Mouse (Mus musculus) left cerebral cortex, postnatal 10 days (tissue): ENCODE results near the gene Zbtb4. TPM values are rescaled to one million over a fixed set of nuclear protein-coding genes. Genes with fewer than 3 reads are reported as not detected.

Experiments
- DNase-seq, 2 experiments: peaks; one replicate each; pipeline ENCODE4 v3.0.0; 2021 to 2022; ENCODE audit warnings: low spot score in 2 of 2, mixed read lengths in 1 of 2; ENCODE audit errors: extremely low spot score in 1 of 2
- intact Hi-C: fragments of 180-260 bp; cut with DNase I; formaldehyde crosslinking; loops from one replicate; pipeline ENCODE4 v1.15.1; 2025
- total RNA-seq, 2 experiments: library from RNA; stranded (reverse); gene quantifications; 2 replicates each; pipeline ENCODE4 v1.2.3; 2021

The Zbtb4 gene
- total RNA-seq, 2 experiments from 2014 or later: 57.1 to 67.6 TPM

GRCm38 (mm10) chr11:69795168-69795982 lies 29.7 kb downstream of the Zbtb4 start, which contains the start of gene Chrnb1:
TSS of gene Chrnb1 (minus strand) at chr11:69795943.
- intact Hi-C loops: no loop called here

GRCm38 (mm10) chr11:69795983-69796435 lies 30.3 kb downstream of the Zbtb4 start:
- intact Hi-C loops: no loop called here
- no peak for DNase-seq

More at GRCm38 (mm10) chr11:69795168-69795982, 29.7 kb downstream of the Zbtb4 start, which contains the start of gene Chrnb1:
- peak; percentile 92 to 95 for DNase-seq

- intact Hi-C loops: no loop called here
- DNase-seq: no peak
Measured at GRCm38 (mm10) chr11:69797924-69798323, 32.2 kb downstream of the Zbtb4 start.

GRCm38 (mm10) chr11:69799394-69800137 lies 33.9 kb downstream of the Zbtb4 start:
- peak in 1 of 2 experiments; percentile 68 for DNase-seq
- intact Hi-C loops: loop anchor here (5.0 kb wide), 2 partner anchors 38 to 78 kb away; partner anchors contain the start of genes Nlgn2, Tmem256 and Tmem95

GRCm38 (mm10) chr11:69800138-69800391 lies 34.4 kb downstream of the Zbtb4 start:
- peak in 1 of 2 experiments; percentile 83 for DNase-seq
- intact Hi-C loops: loop anchor here (5.0 kb wide), 2 partner anchors 37 to 77 kb away; partner anchors contain the start of genes Nlgn2, Tmem256 and Tmem95

- intact Hi-C loops: loop anchor here (5.0 kb wide), 2 partner anchors 37 to 77 kb away; partner anchors contain the start of genes Nlgn2, Tmem256 and Tmem95
- DNase-seq: peak; percentile 68 to 90
Measured at GRCm38 (mm10) chr11:69800392-69801197, 34.9 kb downstream of the Zbtb4 start.

- intact Hi-C loops: loop anchor here (5.0 kb wide), 2 partner anchors 36 to 76 kb away; partner anchors contain the start of genes Nlgn2, Tmem256 and Tmem95
- peak in 1 of 2 experiments; percentile 60 for DNase-seq
Measured at GRCm38 (mm10) chr11:69801379-69801977, 35.8 kb downstream of the Zbtb4 start, which contains the start of gene Fgf11. TSS of gene Fgf11 (minus strand) at chr11:69801857.

GRCm38 (mm10) chr11:69802648-69803105 lies 37.0 kb downstream of the Zbtb4 start:
- peak; percentile 77 to 92 for DNase-seq
- intact Hi-C loops: loop anchor here (2.0 to 5.0 kb wide), 3 partner anchors 35 to 75 kb away; partner anchors contain the start of genes Nlgn2, Polr2a, Tmem256 and Tmem95

GRCm38 (mm10) chr11:69803328-69803727 lies 37.6 kb downstream of the Zbtb4 start:
- intact Hi-C loops: loop anchor here (2.0 to 5.0 kb wide), 3 partner anchors 34 to 74 kb away; partner anchors contain the start of genes Nlgn2, Polr2a, Tmem256 and Tmem95
- DNase-seq: no peak

GRCm38 (mm10) chr11:69803786-69804651 lies 38.3 kb downstream of the Zbtb4 start:
- intact Hi-C loops: loop anchor here (2.0 to 5.0 kb wide), 3 partner anchors 33 to 73 kb away; partner anchors contain the start of genes Nlgn2, Polr2a, Tmem256 and Tmem95

GRCm38 (mm10) chr11:69804652-69804940 lies 38.9 kb downstream of the Zbtb4 start:
- intact Hi-C loops: loop anchor here (5.0 kb wide), 2 partner anchors 33 to 73 kb away; partner anchors contain the start of genes Nlgn2, Tmem256 and Tmem95
- DNase-seq: no peak

More at GRCm38 (mm10) chr11:69803786-69804651, 38.3 kb downstream of the Zbtb4 start:
- peak; percentile 50 to 81 for DNase-seq

GRCm38 (mm10) chr11:69804972-69805909 lies 39.5 kb downstream of the Zbtb4 start, which contains the start of gene Tmem102:
TSS of gene Tmem102 (minus strand) at chr11:69805624.
- no peak for DNase-seq
- intact Hi-C loops: loop anchor here (5.0 kb wide), 2 partner anchors 32 to 72 kb away; partner anchors contain the start of genes Nlgn2, Tmem256 and Tmem95

GRCm38 (mm10) chr11:69806378-69806777 lies 40.7 kb downstream of the Zbtb4 start:
- intact Hi-C loops: no loop called here
- DNase-seq: no peak

- no peak for DNase-seq
- intact Hi-C loops: no loop called here
Measured at GRCm38 (mm10) chr11:69807641-69808040, 41.9 kb downstream of the Zbtb4 start.

GRCm38 (mm10) chr11:69810280-69810679 lies 44.6 kb downstream of the Zbtb4 start:
- intact Hi-C loops: no loop called here
- no peak for DNase-seq

- no peak for DNase-seq
- intact Hi-C loops: no loop called here
Measured at GRCm38 (mm10) chr11:69815155-69815554, 49.4 kb downstream of the Zbtb4 start, which contains the start of gene Gm39566. TSS of gene Gm39566 (minus strand) at chr11:69815298.
